Mouse (Mus musculus): Measurements from ENCODE around the gene Bex3.

- TF ChIP-seq CTCF (IDR thresholded peaks at IDR 0.05; ENCODE audit: borderline replicate concordance, insufficient read depth, low read length) (no peak), POLR2A (IDR thresholded peaks at IDR 0.05; ENCODE audit: low read depth, low read length) (no peak)
These were observed 24.5 kb upstream of the Bex3 start for GRCm38 (mm10) chrX:136245521-136246071.
